Mouse (Mus musculus) midbrain, postnatal 0 days (tissue): ENCODE measurements at regions not wholly inside any gene's neighbourhood (a gene's known extent, or its start where the extent isn't known, plus 50 kb on each side); places are given as distances from the start of the nearest gene placed in this dataset.
A peak's percentile ranks its signal among the peaks of the same experiment; 100 is the strongest.

Source experiments
- ATAC-seq: fragments of 200-750 bp; cut with Nextera tagmentation; 2 replicates; pipeline ENCODE4 v1.8.0; 2017; ENCODE audit warnings: moderate number of reproducible peaks, mild to moderate bottlenecking, moderate TSS enrichment, moderate library complexity; ENCODE audit not compliant: low FRiP score
- DNase-seq: peaks from one replicate; pipeline ENCODE4 v3.0.0-alpha.2; 2015; ENCODE audit warnings: low spot score
- H3K27ac ChIP-seq: fragments of 300-500 bp; sonication (generic); 2 replicates; pipeline ENCODE4 v1.5.1; 2014; ENCODE audit warnings: low read depth, mild to moderate bottlenecking, low read length, mixed read lengths
- H3K27me3 ChIP-seq: fragments of 300-500 bp; sonication (generic); 2 replicates; pipeline ENCODE4 v1.6.1; 2014; ENCODE audit warnings: low read length, control low read depth, mixed read lengths; ENCODE audit not compliant: insufficient read depth
- H3K36me3 ChIP-seq: fragments of 300-500 bp; sonication (generic); 2 replicates; pipeline ENCODE4 v1.6.1; 2014; ENCODE audit warnings: low read length, control low read depth, mixed read lengths; ENCODE audit not compliant: insufficient read depth
- H3K4me1 ChIP-seq: fragments of 300-500 bp; sonication (generic); 2 replicates; pipeline ENCODE4 v1.6.1; 2014; ENCODE audit warnings: mild to moderate bottlenecking, control low read depth, antibody characterized with exemption, low read length, mixed read lengths; ENCODE audit not compliant: insufficient read depth
- H3K4me2 ChIP-seq: fragments of 300-500 bp; sonication (generic); 2 replicates; pipeline ENCODE4 v1.6.1; 2014; ENCODE audit warnings: low read depth, mild to moderate bottlenecking, low read length, mixed read lengths; ENCODE audit not compliant: poor library complexity, severe bottlenecking
- H3K4me3 ChIP-seq: fragments of 300-500 bp; sonication (generic); 2 replicates; pipeline ENCODE4 v1.5.1; 2014; ENCODE audit warnings: low read depth, mild to moderate bottlenecking, low read length, moderate library complexity
- H3K9ac ChIP-seq: fragments of 300-500 bp; sonication (generic); replicated peaks from 2 replicates; pipeline ENCODE4 v1.6.1; 2014; ENCODE audit warnings: mild to moderate bottlenecking, low read length, moderate library complexity, mixed read lengths; ENCODE audit not compliant: poor library complexity, severe bottlenecking
- H3K9me3 ChIP-seq: fragments of 300-500 bp; sonication (generic); 2 replicates; pipeline ENCODE4 v1.6.1; 2016; ENCODE audit warnings: low read length, control low read depth
- CTCF ChIP-seq: IDR thresholded peaks from 2 replicates; pipeline ENCODE4 v1.5.1; 2016; ENCODE audit warnings: antibody characterized with exemption, mild to moderate bottlenecking
- WGBS: fragments of 180-500 bp; shearing (Covaris S2); extraction: QIAGEN DNeasy Blood & Tissue Kit; methylation state at CpG from one replicate; pipeline ENCODE4 v1.1.7; 2014; 5-methylcytosine and 5-hydroxymethylcytosine counted together

- Histone ChIP-seq H3K4me2 (no peak overlapping the region), H3K4me3 (no peak overlapping the region), H3K4me1 (0 out of 2 replicates have a peak, but pooled peaks cover 3% of the 10 kb centered on the region), H3K27me3 (no peaks in the 10 kb centered on the region), H3K36me3 (no peaks in the 10 kb centered on the region), H3K9ac (no peak overlapping the region), H3K9me3 (no peaks in the 10 kb centered on the region), H3K27ac (no peak overlapping the region; the same call in 1 of the 2 replicates)
- no peak for DNase-seq
- WGBS: 70% methylated on average over 2 of the region's 2 CpGs
- no peak for TF ChIP-seq CTCF
- ATAC-seq: no peak
Measured at GRCm38 (mm10) chr2:146744396-146744795, 111.3 kb upstream of the Kiz start.

DNA sequence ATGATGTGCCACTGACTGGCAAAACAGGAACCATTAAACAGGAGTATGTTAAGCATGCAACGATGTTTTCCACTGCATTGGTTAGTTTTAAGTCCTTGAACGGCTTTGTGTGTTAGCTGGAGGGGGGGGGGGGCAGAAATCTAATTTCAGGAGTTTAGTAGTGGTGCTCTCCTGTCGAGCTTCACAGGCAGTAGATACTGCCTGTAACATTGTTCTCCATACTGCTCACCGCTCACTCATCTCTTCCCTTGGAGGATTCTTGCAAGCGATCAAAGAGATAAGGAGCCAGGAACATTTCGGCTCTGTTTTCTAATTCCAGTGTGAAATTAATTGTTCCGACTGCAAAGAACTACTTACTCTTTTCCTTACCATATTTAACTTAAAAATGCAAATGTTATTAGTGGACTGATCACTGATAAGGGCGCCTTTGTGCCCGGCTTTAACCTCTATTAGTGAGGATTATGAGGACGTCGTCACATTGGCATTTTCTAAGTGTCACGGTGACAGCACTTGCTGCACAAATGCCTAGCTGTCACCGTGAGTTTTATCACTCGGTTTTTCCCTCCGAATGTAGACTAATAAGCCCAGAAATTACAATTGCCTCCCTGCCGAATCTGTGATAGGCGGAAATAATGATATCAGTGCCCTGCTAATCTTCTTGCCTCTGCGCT lies 110.5 kb upstream of the Kiz start:
- 19% methylated on average over 18 of the region's 18 CpGs for WGBS
- Histone ChIP-seq H3K9ac (peak overlapping the region; percentile 55), H3K27ac (peak overlapping the region; percentile 88), H3K27me3 (no peaks in the 10 kb centered on the region), H3K4me1 (0 out of 2 replicates have a peak, but pooled peaks cover 3% of the 10 kb centered on the region), H3K9me3 (no peaks in the 10 kb centered on the region), H3K36me3 (no peaks in the 10 kb centered on the region), H3K4me3 (peak overlapping the region; percentile 37), H3K4me2 (peak overlapping the region; percentile 55)
- peak; percentile 72 for ATAC-seq
- no peak for TF ChIP-seq CTCF
- no peak for DNase-seq

DNA sequence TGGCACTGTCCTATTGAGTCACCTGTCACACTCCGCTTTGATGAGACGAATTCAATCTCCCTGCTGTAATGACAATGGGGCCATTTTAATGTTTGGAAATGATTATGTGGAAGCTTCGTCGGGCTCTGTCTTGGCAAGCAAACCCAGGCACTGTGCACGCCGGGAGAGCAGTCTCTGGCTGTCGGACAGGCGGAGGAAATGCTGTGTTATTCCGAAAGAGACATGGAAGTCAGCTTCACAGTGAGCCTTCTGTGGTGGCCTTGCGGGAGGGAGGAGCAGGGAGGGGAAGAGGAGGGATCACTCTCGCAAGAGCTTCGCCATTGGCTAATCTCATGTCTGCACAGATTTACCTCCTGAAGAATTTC lies 110.0 kb upstream of the Kiz start:
- H3K9me3 ChIP-seq: no peaks in the 10 kb centered on the region
- TF ChIP-seq CTCF: no peak
- WGBS: 7% methylated on average over 12 of the region's 12 CpGs
- peak overlapping the region; percentile 88 for H3K27ac ChIP-seq
- ATAC-seq: peak; percentile 94
- peak overlapping the region; percentile 55 for H3K9ac ChIP-seq
- H3K27me3 ChIP-seq: no peaks in the 10 kb centered on the region
- peak; percentile 80 for DNase-seq
- 0 out of 2 replicates have a peak, but pooled peaks cover 3% of the 10 kb centered on the region for H3K4me1 ChIP-seq
- peak overlapping the region; percentile 55 for H3K4me2 ChIP-seq
- peak overlapping the region; percentile 37 for H3K4me3 ChIP-seq
- H3K36me3 ChIP-seq: no peaks in the 10 kb centered on the region

GRCm38 (mm10) chr2:146753988-146754387 lies 101.7 kb upstream of the Kiz start:
- Histone ChIP-seq H3K4me1 (no peaks in the 10 kb centered on the region), H3K27me3 (no peaks in the 10 kb centered on the region), H3K9ac (no peak overlapping the region), H3K4me3 (no peak overlapping the region), H3K4me2 (no peak overlapping the region), H3K27ac (no peak overlapping the region), H3K9me3 (no peaks in the 10 kb centered on the region), H3K36me3 (no peaks in the 10 kb centered on the region)
- ATAC-seq (no peak), DNase-seq (no peak)
- 42% methylated on average over 2 of the region's 2 CpGs for WGBS
- no peak for TF ChIP-seq CTCF

- Histone ChIP-seq H3K4me3 (no peak overlapping the region), H3K9ac (no peak overlapping the region), H3K27ac (no peak overlapping the region), H3K4me1 (peaks cover 4% of the 10 kb centered on the region; the same call in 1 of the 2 replicates), H3K9me3 (no peaks in the 10 kb centered on the region), H3K36me3 (no peaks in the 10 kb centered on the region), H3K27me3 (no peaks in the 10 kb centered on the region), H3K4me2 (0 out of 2 replicates have a peak overlapping the region, but pooled peaks have one; percentile 15)
- DNase-seq (no peak), ATAC-seq (peak; percentile 47; the same call in 1 of the 2 replicates)
- 46% methylated on average over 18 of the region's 18 CpGs for WGBS
- no peak for TF ChIP-seq CTCF
Measured at GRCm38 (mm10) chr2:146763522-146764144, 92.0 kb upstream of the Kiz start.
